8 mouse cellular contexts compared by ENCODE assay signal in the genomic region with DNA sequence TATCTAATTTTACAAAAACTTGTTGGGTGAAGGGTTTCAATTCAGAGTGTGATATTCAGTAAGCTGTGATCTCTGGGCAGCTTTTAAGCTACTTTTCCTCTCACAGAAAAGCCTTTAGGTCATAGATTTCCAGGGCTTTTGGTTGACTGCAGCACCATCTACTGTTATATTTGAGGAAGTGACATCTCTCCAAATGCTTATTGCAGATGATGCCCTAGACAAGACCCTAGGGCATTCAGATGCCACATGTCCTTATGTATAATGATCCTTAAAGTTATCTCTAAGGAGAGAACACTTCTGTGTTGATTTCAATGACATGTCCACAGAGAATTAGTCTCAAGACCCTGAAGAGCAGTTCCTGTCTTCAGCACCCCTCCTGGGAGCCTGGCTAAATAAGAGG. TPM values are rescaled to one million over a fixed set of nuclear protein-coding genes. Genes with fewer than 3 reads are reported as not detected.
A peak's percentile ranks its signal among the peaks of the same experiment; 100 is the strongest.
DNase-seq lines count a peak whose midpoint lies in the region.

No protein-coding gene starts in this region.

- DNase-seq in cerebellum, adult 18-20 months = peak; percentile 28 to 30
- no peak for DNase-seq in cerebellum, adult 11 months
- peak; percentile 22 for DNase-seq in layer of hippocampus, adult 9-10 months (ENCODE audit: low spot score)
- DNase-seq in layer of hippocampus, adult 9-11 months = no peak
- DNase-seq in cerebellum, adult 8-10 months = peak; percentile 33
- DNase-seq in hindlimb bud, embryonic 11.5 days (ENCODE audit: extremely low spot score, low read depth, low spot score) = peak; percentile 8
- DNase-seq in spleen, adult 12 weeks (ENCODE audit: low spot score) = no peak
- no peak for DNase-seq in urinary bladder, adult 2 months (ENCODE audit: low spot score)

RNA-seq across cellular contexts. Expression of a gene that starts 49.2 kb away (rescaled TPM):
- 29.4 and 32.1 TPM in 2 replicates for polyA plus RNA-seq in urinary bladder, adult 2 months (2012; rRNA removed)

Comparison
In these comparisons a context has a peak if more than half of its experiments do, and no peak if none do; other contexts are left out.
1. DNase-seq: peak in cerebellum, adult 18-20 months (2 of 2), layer of hippocampus, adult 9-10 months (single experiment), cerebellum, adult 8-10 months (single experiment) and hindlimb bud, embryonic 11.5 days (single experiment); none in cerebellum, adult 11 months (single experiment), layer of hippocampus, adult 9-11 months (single experiment), spleen, adult 12 weeks (single experiment) and urinary bladder, adult 2 months (single experiment).